8 mouse cellular contexts compared by ENCODE assay signal in the genomic region with DNA sequence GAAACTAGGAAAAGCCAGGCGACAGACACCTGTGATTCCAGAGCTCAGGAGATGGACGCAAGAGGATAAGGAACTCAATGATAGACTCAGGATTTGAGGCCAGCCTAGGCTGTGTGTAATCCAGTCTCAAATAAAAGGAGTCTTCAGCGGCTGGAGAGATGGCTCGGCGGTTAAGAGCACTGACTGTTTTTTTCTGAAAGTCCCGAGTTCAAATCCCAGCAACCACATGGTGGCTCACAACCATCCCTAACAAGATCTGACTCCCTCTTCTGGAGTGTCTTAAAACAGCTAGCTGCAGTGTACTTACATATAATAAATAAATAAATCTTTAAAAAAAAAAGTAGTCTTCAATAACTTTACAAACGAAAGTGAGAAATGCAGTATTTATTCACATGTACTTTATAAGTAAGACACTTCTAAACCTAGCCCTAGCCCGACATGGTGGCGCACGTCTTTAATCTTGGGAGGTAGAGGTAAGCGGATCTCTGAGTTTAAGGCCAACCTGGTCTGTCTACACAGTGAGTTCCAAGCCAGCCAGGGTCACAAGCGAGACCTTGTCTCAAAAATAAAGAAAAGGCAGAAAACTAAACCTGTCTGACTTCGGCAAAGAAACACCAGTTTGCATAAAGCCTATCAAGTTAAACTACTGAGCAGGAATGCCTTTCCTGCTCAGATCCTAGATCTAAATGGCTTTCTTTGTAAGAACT. TPM values are rescaled to one million over a fixed set of nuclear protein-coding genes. Genes with fewer than 3 reads are reported as not detected.
DNase-seq lines count a peak whose midpoint lies in the region; ATAC-seq and TF ChIP-seq lines count a peak whose summit lies in the region.

No protein-coding gene starts in this region.

- 17% methylated on average over 13 of the region's 13 CpGs for WGBS in embryonic facial prominence, embryonic 15.5 days
- WGBS in intestine, embryonic 14.5 days = 26% methylated on average over 13 of the region's 13 CpGs
- WGBS in liver, postnatal 0 days (ENCODE audit: insufficient replicate concordance) = 18% methylated on average over 13 of the region's 13 CpGs
- WGBS in stomach, embryonic 14.5 days = 22% methylated on average over 13 of the region's 13 CpGs

- no peaks in the 10 kb centered on the region for H3K27me3 ChIP-seq in Patski
- H3K27me3 ChIP-seq in embryonic facial prominence, embryonic 15.5 days = no peaks in the 10 kb centered on the region
- H3K27me3 ChIP-seq in intestine, embryonic 14.5 days (replicated peaks; ENCODE audit: control insufficient read depth, insufficient read depth, low read length) = no peaks in the 10 kb centered on the region
- no peaks in the 10 kb centered on the region for H3K27me3 ChIP-seq in liver, postnatal 0 days (ENCODE audit: insufficient read depth, low read length)
- no peaks in the 10 kb centered on the region for H3K27me3 ChIP-seq in stomach, embryonic 14.5 days (ENCODE audit: control insufficient read depth, insufficient read depth, low read length)

- peaks cover 9% of the 10 kb centered on the region; the same call in 1 of the 2 replicates for H3K4me1 ChIP-seq in embryonic facial prominence, embryonic 15.5 days
- H3K4me1 ChIP-seq in intestine, embryonic 14.5 days (replicated peaks; ENCODE audit: control insufficient read depth, insufficient read depth, low read length) = peaks cover 6% of the 10 kb centered on the region; the same call in 1 of the 2 replicates
- peaks cover 15% of the 10 kb centered on the region for H3K4me1 ChIP-seq in liver, postnatal 0 days (ENCODE audit: insufficient read depth)
- peaks cover 7% of the 10 kb centered on the region; the same call in 1 of the 2 replicates for H3K4me1 ChIP-seq in stomach, embryonic 14.5 days (ENCODE audit: control insufficient read depth, insufficient read depth, low read length)

- in situ Hi-C loops in Patski (cut with MboI; ENCODE audit: low pct_unique_long_range_greater_than_20kb) = no loop called here

- POLR2A ChIA-PET in Patski (lab: Charles Lee) = interaction anchor here (0.8 to 1.1 kb wide), 3 partner anchors 22 to 129 kb away, joined by 3 to 4 read pairs (median 3); no protein-coding TSS in a partner anchor

- H3K4me3 ChIP-seq in embryonic facial prominence, embryonic 15.5 days (replicated peaks) = peak overlapping the region; percentile 86
- peak overlapping the region; percentile 80 for H3K4me3 ChIP-seq in intestine, embryonic 14.5 days (ENCODE audit: low read depth, low read length)
- H3K4me3 ChIP-seq in liver, postnatal 0 days (ENCODE audit: low read depth, low read length) = peak overlapping the region; percentile 69
- peak overlapping the region; percentile 80 for H3K4me3 ChIP-seq in stomach, embryonic 14.5 days (ENCODE audit: low read depth, low read length)

- H3K9me3 ChIP-seq in embryonic facial prominence, embryonic 15.5 days (replicated peaks) = no peaks in the 10 kb centered on the region
- no peaks in the 10 kb centered on the region for H3K9me3 ChIP-seq in intestine, embryonic 14.5 days (ENCODE audit: control insufficient read depth, low read length)
- no peaks in the 10 kb centered on the region for H3K9me3 ChIP-seq in liver, postnatal 0 days (ENCODE audit: low read length)
- H3K9me3 ChIP-seq in stomach, embryonic 14.5 days (ENCODE audit: control insufficient read depth, low read depth, low read length) = no peaks in the 10 kb centered on the region

- CTCF ChIA-PET in Patski (lab: Charles Lee) = interaction anchor here (1.1 to 1.7 kb wide), 5 partner anchors 9 to 123 kb away, joined by 3 to 5 read pairs (median 4); no protein-coding TSS in a partner anchor

- peak overlapping the region; percentile 61 for H3K4me2 ChIP-seq in embryonic facial prominence, embryonic 15.5 days (replicated peaks)
- peak overlapping the region; percentile 68 for H3K4me2 ChIP-seq in intestine, embryonic 14.5 days (ENCODE audit: low read length)
- peak overlapping the region; percentile 77 for H3K4me2 ChIP-seq in liver, postnatal 0 days (ENCODE audit: low read depth, low read length)
- H3K4me2 ChIP-seq in stomach, embryonic 14.5 days (replicated peaks; ENCODE audit: low read depth, low read length) = peak overlapping the region; percentile 72

- peak; percentile 54 for TF ChIP-seq CTCF in Patski (IDR thresholded peaks at IDR 0.05)
- TF ChIP-seq CTCF in liver, postnatal 0 days (IDR thresholded peaks at IDR 0.05; ENCODE audit: low read depth) = 0 out of 2 replicates have a peak, but pooled peaks have one; percentile 12

- DNase-seq in cerebellum, adult 11-12 months = peak; percentile 10
- no peak for DNase-seq in cerebellum, postnatal 4 days (ENCODE audit: low spot score in 2 of 2)
- DNase-seq in Patski (ENCODE audit: low read depth, low spot score) = no peak
- DNase-seq in intestine, embryonic 14.5 days (ENCODE audit: low spot score) = no peak
- DNase-seq in liver, postnatal 0 days = peak; percentile 17
- no peak for DNase-seq in Muller cell, postnatal 12 days (ENCODE audit: inconsistent ontology term)

- no peaks in the 10 kb centered on the region for H3K36me3 ChIP-seq in embryonic facial prominence, embryonic 15.5 days
- H3K36me3 ChIP-seq in intestine, embryonic 14.5 days (ENCODE audit: control insufficient read depth, insufficient read depth, low read length) = no peaks in the 10 kb centered on the region
- no peaks in the 10 kb centered on the region for H3K36me3 ChIP-seq in liver, postnatal 0 days (replicated peaks; ENCODE audit: insufficient read depth, low read length)
- H3K36me3 ChIP-seq in stomach, embryonic 14.5 days (ENCODE audit: control insufficient read depth, insufficient read depth, low read length) = no peaks in the 10 kb centered on the region

- ATAC-seq in Patski = no peak
- ATAC-seq in embryonic facial prominence, embryonic 15.5 days (ENCODE audit: insufficient number of reproducible peaks, low FRiP score, low TSS enrichment, low read depth) = no peak
- ATAC-seq in intestine, embryonic 14.5 days (replicated peaks; ENCODE audit: low FRiP score, low TSS enrichment, low read depth) = no peak
- no peak for ATAC-seq in liver, postnatal 0 days
- no peak for ATAC-seq in stomach, embryonic 14.5 days (ENCODE audit: insufficient number of reproducible peaks, insufficient read depth, low FRiP score, low read depth)

- H3K27ac ChIP-seq in embryonic facial prominence, embryonic 15.5 days (replicated peaks) = peak overlapping the region; percentile 99
- H3K27ac ChIP-seq in intestine, embryonic 14.5 days (ENCODE audit: low read depth) = peak overlapping the region; percentile 98
- peak overlapping the region; percentile 97 for H3K27ac ChIP-seq in liver, postnatal 0 days (ENCODE audit: low read depth)
- H3K27ac ChIP-seq in stomach, embryonic 14.5 days (ENCODE audit: low read length) = peak overlapping the region; percentile 96

- H3K9ac ChIP-seq in embryonic facial prominence, embryonic 15.5 days = peak overlapping the region; percentile 86
- peak overlapping the region; percentile 90 for H3K9ac ChIP-seq in intestine, embryonic 14.5 days (ENCODE audit: low read length)
- peak overlapping the region; percentile 76 for H3K9ac ChIP-seq in liver, postnatal 0 days (replicated peaks)
- peak overlapping the region; percentile 92 for H3K9ac ChIP-seq in stomach, embryonic 14.5 days (replicated peaks; ENCODE audit: low read depth, low read length)

- no peak for TF ChIP-seq EP300 in liver, postnatal 0 days (IDR thresholded peaks at IDR 0.05; ENCODE audit: low read depth)

RNA-seq across cellular contexts. Expression of a gene that starts 1.1 kb away (rescaled TPM):
- polyA plus RNA-seq in Patski (2021) = 53.3 TPM
- polyA plus RNA-seq in embryonic facial prominence, embryonic 15.5 days (2015; fragmentation: Nextera tagmentation; extraction: Ambion mirVana) = 45.6 and 47.8 TPM in 2 replicates
- 43.7 and 49.6 TPM in 2 replicates for polyA plus RNA-seq in intestine, embryonic 14.5 days (2014; fragmentation: Nextera tagmentation; extraction: Ambion mirVana)
- 14.3 and 17.2 TPM in 2 replicates for polyA plus RNA-seq in liver, postnatal 0 days (2015; fragmentation: Nextera tagmentation; extraction: Ambion mirVana)
- polyA plus RNA-seq in stomach, embryonic 14.5 days (2014; fragmentation: Nextera tagmentation; extraction: Ambion mirVana) = 67.0 and 71.1 TPM in 2 replicates

RNA-seq across cellular contexts. Expression of a gene that starts 58.1 kb away (rescaled TPM):
- polyA plus RNA-seq in Patski (2021) = 106 TPM
- 60.2 and 63.2 TPM in 2 replicates for polyA plus RNA-seq in embryonic facial prominence, embryonic 15.5 days (2015; fragmentation: Nextera tagmentation; extraction: Ambion mirVana)
- polyA plus RNA-seq in intestine, embryonic 14.5 days (2014; fragmentation: Nextera tagmentation; extraction: Ambion mirVana) = 45.8 and 53.0 TPM in 2 replicates
- polyA plus RNA-seq in liver, postnatal 0 days (2015; fragmentation: Nextera tagmentation; extraction: Ambion mirVana) = 40.5 and 43.4 TPM in 2 replicates
- 54.9 and 62.0 TPM in 2 replicates for polyA plus RNA-seq in stomach, embryonic 14.5 days (2014; fragmentation: Nextera tagmentation; extraction: Ambion mirVana)

Comparison
In these comparisons a context has a peak if more than half of its experiments do, and no peak if none do; other contexts are left out.
1. DNase-seq: peak in cerebellum, adult 11-12 months (single experiment) and liver, postnatal 0 days (single experiment); none in cerebellum, postnatal 4 days (0 of 2), Patski (single experiment), intestine, embryonic 14.5 days (single experiment) and Muller cell, postnatal 12 days (single experiment).
2. Peak in every context shown above with its lines, with median percentiles within 50 percentile points of each other: H3K27ac ChIP-seq, H3K4me2 ChIP-seq, H3K4me3 ChIP-seq and H3K9ac ChIP-seq.